Mouse (Mus musculus) heart, postnatal 0 days (tissue): ENCODE data around the gene Sptssb.

Source experiments
- CTCF ChIP-seq: IDR thresholded peaks from 2 replicates; pipeline ENCODE4 v1.5.1; 2016; ENCODE audit warnings: antibody characterized with exemption, control low read depth, low read depth
- EP300 ChIP-seq: IDR thresholded peaks from 2 replicates; pipeline ENCODE4 v1.6.1; 2016; ENCODE audit warnings: antibody characterized with exemption, low read depth

- TF ChIP-seq CTCF (no peak), EP300 (no peak)
Measured at GRCm38 (mm10) chr3:69818466-69818865, 41.3 kb downstream of the Sptssb start.
